Mouse (Mus musculus): ENCODE data around the gene Vipas39. TPM values are rescaled to one million over a fixed set of nuclear protein-coding genes. Genes with fewer than 3 reads are reported as not detected.
"Not testable (repeated sequence)": the region's sequence is repeated elsewhere in the genome, so short reads cannot be mapped to it uniquely, and the experiment has no call there.

The Vipas39 gene
- polyA plus RNA-seq, 1 experiment from 2014 or later = 35.1 TPM

DNA sequence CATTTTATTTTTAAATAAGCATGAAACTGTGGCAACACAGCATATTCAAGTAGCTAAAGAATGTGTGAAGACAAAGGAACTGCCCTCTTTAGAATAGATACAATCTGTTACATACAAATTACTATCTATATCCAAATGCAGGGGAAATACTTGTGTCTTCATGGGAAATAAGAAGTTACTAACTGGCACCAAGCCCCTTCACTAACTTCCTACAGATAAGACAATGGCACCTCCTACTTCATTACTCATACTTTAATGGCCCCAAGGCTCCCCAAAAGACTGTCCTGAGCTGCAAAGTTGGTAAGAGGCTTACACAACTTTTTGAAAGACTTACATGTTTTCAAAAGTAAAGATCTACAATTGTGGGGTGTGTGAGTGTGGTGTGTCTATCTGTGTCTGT is 48.5 kb downstream of the Vipas39 start:
- H3K27me3 ChIP-seq (replicated peaks; ENCODE audit: control insufficient read depth, insufficient read depth, low read length) = no peaks in the 10 kb centered on the region
- no peak overlapping the region for H3K4me3 ChIP-seq (ENCODE audit: low read depth, low read length)
- no peak overlapping the region for H3K9ac ChIP-seq (ENCODE audit: low read depth, low read length)
- no peak for DNase-seq (ENCODE audit: low spot score)
- no peak overlapping the region for H3K4me2 ChIP-seq (ENCODE audit: low read depth, low read length)
- no peaks in the 10 kb centered on the region for H3K9me3 ChIP-seq (ENCODE audit: control insufficient read depth, low read length)
- H3K27ac ChIP-seq (replicated peaks; ENCODE audit: low read depth, low read length) = no peak overlapping the region
- no peaks in the 10 kb centered on the region for H3K36me3 ChIP-seq (ENCODE audit: control insufficient read depth, insufficient read depth, low read length)
- no peak for ATAC-seq (ENCODE audit: low read depth)
- H3K4me1 ChIP-seq (ENCODE audit: control insufficient read depth, insufficient read depth, low read length) = peaks cover 4% of the 10 kb centered on the region

GRCm38 (mm10) chr12:87216053-87216452 is 50.0 kb downstream of the Vipas39 start:
- no peaks in the 10 kb centered on the region for H3K9me3 ChIP-seq (ENCODE audit: control insufficient read depth, low read length)

GRCm38 (mm10) chr12:87212844-87213606 is 53.0 kb downstream of the Vipas39 start:
- ATAC-seq (ENCODE audit: low read depth) (no peak), DNase-seq (ENCODE audit: low spot score) (no peak)
- Histone ChIP-seq H3K9me3 (ENCODE audit: control insufficient read depth, low read length) (no peaks in the 10 kb centered on the region), H3K9ac (ENCODE audit: low read depth, low read length) (no peak overlapping the region), H3K36me3 (ENCODE audit: control insufficient read depth, insufficient read depth, low read length) (no peaks in the 10 kb centered on the region), H3K27me3 (replicated peaks; ENCODE audit: control insufficient read depth, insufficient read depth, low read length) (no peaks in the 10 kb centered on the region), H3K4me1 (ENCODE audit: control insufficient read depth, insufficient read depth, low read length) (no peaks in the 10 kb centered on the region), H3K4me3 (ENCODE audit: low read depth, low read length) (no peak overlapping the region), H3K4me2 (ENCODE audit: low read depth, low read length) (no peak overlapping the region), H3K27ac (replicated peaks; ENCODE audit: low read depth, low read length) (no peak overlapping the region)
- 57% methylated on average over 2 of the region's 2 CpGs for WGBS

More at GRCm38 (mm10) chr12:87216053-87216452, 50.0 kb downstream of the Vipas39 start:
- no peak overlapping the region for H3K4me3 ChIP-seq (ENCODE audit: low read depth, low read length)
- H3K4me1 ChIP-seq (ENCODE audit: control insufficient read depth, insufficient read depth, low read length) = peaks cover 4% of the 10 kb centered on the region
- ATAC-seq (ENCODE audit: low read depth) = no peak
- no peaks in the 10 kb centered on the region for H3K27me3 ChIP-seq (replicated peaks; ENCODE audit: control insufficient read depth, insufficient read depth, low read length)
- no peak overlapping the region for H3K27ac ChIP-seq (replicated peaks; ENCODE audit: low read depth, low read length)
- DNase-seq (ENCODE audit: low spot score) = no peak
- H3K9ac ChIP-seq (ENCODE audit: low read depth, low read length) = no peak overlapping the region
- H3K4me2 ChIP-seq (ENCODE audit: low read depth, low read length) = no peak overlapping the region
- 63% methylated on average over 2 of the region's 2 CpGs for WGBS
- no peaks in the 10 kb centered on the region for H3K36me3 ChIP-seq (ENCODE audit: control insufficient read depth, insufficient read depth, low read length)

DNA sequence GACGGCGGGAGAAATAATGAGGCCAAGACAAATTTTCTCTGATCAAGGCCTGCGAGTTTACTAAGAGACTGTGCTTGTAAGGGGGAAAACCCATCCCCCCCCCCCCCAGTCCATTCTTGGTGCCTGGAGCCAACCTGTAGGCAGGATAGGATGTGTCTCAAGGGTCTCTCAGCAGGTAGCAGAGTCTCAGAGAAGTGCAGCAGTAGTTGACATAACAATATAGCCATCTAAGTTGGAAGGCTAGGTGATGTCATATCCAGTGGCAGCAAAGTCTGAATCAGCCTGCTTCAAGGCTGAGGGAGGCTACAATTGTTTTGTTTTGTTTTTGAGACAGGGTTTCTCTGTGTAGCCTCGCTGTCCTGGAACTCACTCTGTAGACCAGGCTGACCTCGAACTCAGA is 60.3 kb downstream of the Vipas39 start:
- H3K27me3 ChIP-seq (replicated peaks; ENCODE audit: control insufficient read depth, insufficient read depth, low read length) = not testable (repeated sequence)

DNA sequence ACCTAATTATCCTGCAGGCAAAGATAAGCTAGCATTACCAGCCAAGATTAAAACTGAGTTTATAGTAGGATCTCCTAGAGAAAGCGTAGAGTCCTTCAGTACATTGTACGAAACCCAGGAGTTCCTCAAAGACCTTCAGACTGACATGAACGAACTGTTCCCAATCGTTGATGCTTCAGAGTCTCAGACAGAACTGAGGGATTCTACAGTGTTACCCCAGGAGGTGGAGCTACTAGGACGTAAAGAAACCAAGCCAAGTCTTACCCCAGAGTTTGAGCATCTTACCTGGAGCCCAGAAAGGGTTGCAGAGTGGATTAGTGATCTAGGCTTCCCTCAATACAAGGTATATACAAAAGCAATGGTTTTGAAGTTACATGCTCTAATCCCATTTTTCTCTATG is 64.4 kb downstream of the Vipas39 start:
- Histone ChIP-seq H3K4me2 (ENCODE audit: low read depth, low read length) (no peak overlapping the region), H3K36me3 (ENCODE audit: control insufficient read depth, insufficient read depth, low read length) (no peaks in the 10 kb centered on the region), H3K4me1 (ENCODE audit: control insufficient read depth, insufficient read depth, low read length) (peaks cover 15% of the 10 kb centered on the region; the same call in 1 of the 2 replicates), H3K9me3 (ENCODE audit: control insufficient read depth, low read length) (no peaks in the 10 kb centered on the region), H3K9ac (ENCODE audit: low read depth, low read length) (no peak overlapping the region), H3K27ac (replicated peaks; ENCODE audit: low read depth, low read length) (no peak overlapping the region), H3K4me3 (ENCODE audit: low read depth, low read length) (no peak overlapping the region), H3K27me3 (replicated peaks; ENCODE audit: control insufficient read depth, insufficient read depth, low read length) (no peaks in the 10 kb centered on the region)
- 67% methylated on average over 5 of the region's 5 CpGs for WGBS
- DNase-seq (ENCODE audit: low spot score) = no peak
- no peak for ATAC-seq (ENCODE audit: low read depth)

More for the DNA sequence above, 60.3 kb downstream of the Vipas39 start:
- not testable (repeated sequence) for H3K36me3 ChIP-seq (ENCODE audit: control insufficient read depth, insufficient read depth, low read length); H3K27ac ChIP-seq (replicated peaks; ENCODE audit: low read depth, low read length); ATAC-seq (ENCODE audit: low read depth); H3K4me1 ChIP-seq (ENCODE audit: control insufficient read depth, insufficient read depth, low read length); DNase-seq (ENCODE audit: low spot score); H3K4me2 ChIP-seq (ENCODE audit: low read depth, low read length); H3K4me3 ChIP-seq (ENCODE audit: low read depth, low read length); H3K9ac ChIP-seq (ENCODE audit: low read depth, low read length); H3K9me3 ChIP-seq (ENCODE audit: control insufficient read depth, low read length)
- 82% methylated on average over 5 of the region's 5 CpGs for WGBS

DNA sequence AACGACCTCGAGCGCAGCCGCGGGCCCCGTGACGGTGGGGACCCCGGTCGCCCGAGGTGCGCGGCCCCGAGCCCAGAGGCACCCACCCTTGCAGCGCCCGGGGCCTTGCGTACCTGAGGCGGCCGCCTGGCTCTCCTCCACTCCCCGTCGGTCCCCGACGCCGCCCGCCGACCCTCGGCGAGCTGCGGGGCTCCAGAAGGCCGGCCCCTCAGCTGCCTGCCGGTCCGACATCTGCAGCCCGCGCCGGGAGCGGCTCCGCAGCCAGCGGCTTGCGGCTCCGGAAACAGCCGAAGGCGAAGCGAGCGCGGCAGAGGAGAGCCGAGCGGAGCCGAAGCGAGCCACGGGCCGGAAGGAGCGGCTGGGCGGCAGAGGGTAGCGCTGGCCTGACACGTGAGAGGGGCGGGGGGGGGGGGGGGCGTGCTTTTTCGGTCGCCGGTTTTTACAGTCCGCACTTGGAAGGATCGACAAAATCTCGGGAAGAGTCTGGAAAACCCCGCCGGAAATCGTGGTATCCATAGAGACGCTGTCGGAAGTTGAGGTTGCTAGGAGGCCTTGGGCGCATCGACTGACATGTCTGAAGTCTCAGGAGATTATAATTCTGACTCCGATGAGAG is 66.0 kb downstream of the Vipas39 start, which contains the start of gene Tmed8:
Tmed8 (minus strand) TSS at position 482 of the 614 bp plus-strand sequence.
- peak; percentile 96 for ATAC-seq (ENCODE audit: low read depth)
- WGBS = under 1% methylated on average over 15 of the region's 70 CpGs
- DNase-seq (ENCODE audit: low spot score) = peak; percentile 91
- Histone ChIP-seq H3K4me2 (ENCODE audit: low read depth, low read length) (peak within 1 kb of the TSS; percentile 74), H3K9me3 (ENCODE audit: control insufficient read depth, low read length) (no peaks in the 10 kb centered on the region), H3K36me3 (ENCODE audit: control insufficient read depth, insufficient read depth, low read length) (no peaks in the 10 kb centered on the region), H3K4me1 (ENCODE audit: control insufficient read depth, insufficient read depth, low read length) (peaks cover 15% of the 10 kb centered on the region; the same call in 1 of the 2 replicates), H3K27me3 (replicated peaks; ENCODE audit: control insufficient read depth, insufficient read depth, low read length) (no peaks in the 10 kb centered on the region), H3K4me3 (ENCODE audit: low read depth, low read length) (peak within 1 kb of the TSS; percentile 85), H3K27ac (replicated peaks; ENCODE audit: low read depth, low read length) (peak within 1 kb of the TSS; percentile 84), H3K9ac (ENCODE audit: low read depth, low read length) (peak within 1 kb of the TSS; percentile 87)

- under 1% methylated on average over 37 of the region's 38 CpGs for WGBS
- peak within 1 kb of the TSS; percentile 87 for H3K9ac ChIP-seq (ENCODE audit: low read depth, low read length)
- no peaks in the 10 kb centered on the region for H3K9me3 ChIP-seq (ENCODE audit: control insufficient read depth, low read length)
- H3K27ac ChIP-seq (replicated peaks; ENCODE audit: low read depth, low read length) = peak within 1 kb of the TSS; percentile 84
- H3K36me3 ChIP-seq (ENCODE audit: control insufficient read depth, insufficient read depth, low read length) = no peaks in the 10 kb centered on the region
- DNase-seq (ENCODE audit: low spot score) (peak; percentile 50), ATAC-seq (ENCODE audit: low read depth) (peak; percentile 48)
- H3K4me1 ChIP-seq (ENCODE audit: control insufficient read depth, insufficient read depth, low read length) = peaks cover 15% of the 10 kb centered on the region; the same call in 1 of the 2 replicates
- H3K4me2 ChIP-seq (ENCODE audit: low read depth, low read length) = peak within 1 kb of the TSS; percentile 74
- peak within 1 kb of the TSS; percentile 85 for H3K4me3 ChIP-seq (ENCODE audit: low read depth, low read length)
- no peaks in the 10 kb centered on the region for H3K27me3 ChIP-seq (replicated peaks; ENCODE audit: control insufficient read depth, insufficient read depth, low read length)
Measured at GRCm38 (mm10) chr12:87199206-87199972, 66.7 kb downstream of the Vipas39 start, which contains the start of gene Samd15. Samd15 (plus strand) TSS chr12:87199723.

GRCm38 (mm10) chr12:87198792-87199191 is 67.3 kb downstream of the Vipas39 start:
- H3K9me3 ChIP-seq (ENCODE audit: control insufficient read depth, low read length) = no peaks in the 10 kb centered on the region
- WGBS = 48% methylated on average over 6 of the region's 6 CpGs
- peak overlapping the region; percentile 74 for H3K4me2 ChIP-seq (ENCODE audit: low read depth, low read length)
- H3K4me3 ChIP-seq (ENCODE audit: low read depth, low read length) = peak overlapping the region; percentile 85
- H3K36me3 ChIP-seq (ENCODE audit: control insufficient read depth, insufficient read depth, low read length) = no peaks in the 10 kb centered on the region
- H3K27me3 ChIP-seq (replicated peaks; ENCODE audit: control insufficient read depth, insufficient read depth, low read length) = no peaks in the 10 kb centered on the region
- no peak overlapping the region for H3K27ac ChIP-seq (replicated peaks; ENCODE audit: low read depth, low read length)
- ATAC-seq (ENCODE audit: low read depth) (no peak), DNase-seq (ENCODE audit: low spot score) (no peak)
- H3K4me1 ChIP-seq (ENCODE audit: control insufficient read depth, insufficient read depth, low read length) = peaks cover 15% of the 10 kb centered on the region; the same call in 1 of the 2 replicates
- H3K9ac ChIP-seq (ENCODE audit: low read depth, low read length) = peak overlapping the region; percentile 87; the same call in 1 of the 2 replicates
